12 mouse cellular contexts compared by ENCODE assay signal in genomic region chr11:75423091-75423490, GRCm38 (mm10). TPM values are rescaled to one million over a fixed set of nuclear protein-coding genes. Genes with fewer than 3 reads are reported as not detected.
"Had no signal": no experiment of that assay in that cellular context is flagged by ENCODE, and none has a peak within 500 bp of the region (broad histone marks: within the 10 kb centered on the region; RNA-seq: fewer than 3 reads in every experiment).

No protein-coding gene starts in this region.

- H3K4me2 ChIP-seq: midbrain, embryonic 13.5 days had no signal

- H3K27ac ChIP-seq: layer of hippocampus, adult 2 months; lung, embryonic 15.5 days; midbrain, embryonic 13.5 days; neural tube, embryonic 12.5 days had no signal

- DNase-seq: kidney, postnatal 10 days; kidney, postnatal 4 days; lung, postnatal 14 days; thymus, adult 18-20 months; thymus, postnatal 14 days had no signal

- H3K27me3 ChIP-seq: limb, embryonic 13.5 days; lung, embryonic 15.5 days; midbrain, embryonic 13.5 days; neural tube, embryonic 12.5 days had no signal

- H3K4me1 ChIP-seq: midbrain, embryonic 13.5 days had no signal

- H3K9me3 ChIP-seq: limb, embryonic 13.5 days; lung, embryonic 15.5 days; midbrain, embryonic 13.5 days; neural tube, embryonic 12.5 days had no signal

- H3K36me3 ChIP-seq: limb, embryonic 13.5 days; lung, embryonic 15.5 days; midbrain, embryonic 13.5 days; neural tube, embryonic 12.5 days had no signal

- H3K4me3 ChIP-seq: layer of hippocampus, adult 2 months; midbrain, embryonic 13.5 days had no signal

- H3K9ac ChIP-seq: lung, embryonic 15.5 days; midbrain, embryonic 13.5 days had no signal

- ATAC-seq: inflammation-experienced regulatory T-cells, adult 6 months; intestine, postnatal 0 days; midbrain, embryonic 13.5 days had no signal

RNA-seq across cellular contexts. Expression of gene Serpinf2, which starts 16.3 kb away (rescaled TPM):
- polyA plus RNA-seq: inflammation-experienced regulatory T-cells, adult 6 months had no signal
